ENCODE assay signal across 19 mouse cellular contexts in the genomic region with DNA sequence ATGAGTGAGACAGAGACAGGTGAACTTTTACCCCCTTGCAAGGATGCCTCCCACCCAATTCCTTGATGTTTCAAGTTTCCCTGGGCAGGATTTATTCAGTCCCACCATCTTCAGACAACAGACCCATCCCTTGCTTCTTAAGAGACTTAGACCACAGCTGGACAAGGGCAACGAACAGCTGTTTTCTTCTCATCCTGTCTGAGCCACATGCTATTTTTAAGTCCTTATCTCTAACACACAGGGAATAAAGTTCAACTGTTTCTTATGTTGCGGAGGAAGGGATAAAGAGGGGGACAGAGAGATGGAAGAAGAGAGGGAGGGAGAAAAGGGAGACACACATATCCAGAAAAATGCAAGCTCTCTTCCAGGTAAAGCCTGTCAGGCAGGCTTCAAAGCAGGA. TPM values are rescaled to one million over a fixed set of nuclear protein-coding genes. Genes with fewer than 3 reads are reported as not detected.
DNase-seq lines count a peak whose midpoint lies in the region; ATAC-seq and TF ChIP-seq lines count a peak whose summit lies in the region.
"Had no signal": no experiment of that assay in that cellular context is flagged by ENCODE, and none has a peak within 500 bp of the region (broad histone marks: within the 10 kb centered on the region; RNA-seq: fewer than 3 reads in every experiment).

No protein-coding gene starts in this region.

- intact Hi-C loops in heart, postnatal 10 days (cut with DNase I) = no loop called here

- no peaks in the 10 kb centered on the region for H3K27me3 ChIP-seq in heart, embryonic 10.5 days (ENCODE audit: insufficient read depth, poor library complexity, severe bottlenecking)
- no peaks in the 10 kb centered on the region for H3K27me3 ChIP-seq in lung, postnatal 0 days (replicated peaks; ENCODE audit: insufficient read depth, low read length)
- H3K27me3 ChIP-seq in liver, postnatal 0 days (ENCODE audit: insufficient read depth, low read length) = no peaks in the 10 kb centered on the region
- no peaks in the 10 kb centered on the region for H3K27me3 ChIP-seq in hindbrain, embryonic 16.5 days (replicated peaks; ENCODE audit: control insufficient read depth, insufficient read depth, low read length)
- H3K27me3 ChIP-seq: neural tube, embryonic 12.5 days; Patski had no signal

- H3K9me3 ChIP-seq in heart, embryonic 10.5 days = no peaks in the 10 kb centered on the region
- no peaks in the 10 kb centered on the region for H3K9me3 ChIP-seq in lung, postnatal 0 days (ENCODE audit: low read length)
- no peaks in the 10 kb centered on the region for H3K9me3 ChIP-seq in liver, postnatal 0 days (ENCODE audit: low read length)
- H3K9me3 ChIP-seq in hindbrain, embryonic 16.5 days (ENCODE audit: control insufficient read depth, low read length) = no peaks in the 10 kb centered on the region
- H3K9me3 ChIP-seq: neural tube, embryonic 12.5 days had no signal

- no peak for TF ChIP-seq CTCF in lung, postnatal 0 days (IDR thresholded peaks at IDR 0.05)
- no peak for TF ChIP-seq CTCF in liver, postnatal 0 days (IDR thresholded peaks at IDR 0.05; ENCODE audit: low read depth)

- ATAC-seq in lung, postnatal 0 days = no peak
- peak; percentile 41; the same call in 1 of the 2 replicates for ATAC-seq in liver, postnatal 0 days
- no peak for ATAC-seq in cerebellum, adult (ENCODE audit: insufficient number of reproducible peaks, low FRiP score, low TSS enrichment)
- no peak for ATAC-seq in hindbrain, embryonic 16.5 days
- ATAC-seq: forebrain, postnatal 0 days; inflammation-experienced regulatory T-cells, adult 6 months; midbrain, embryonic 16.5 days; Patski had no signal

- no peak overlapping the region for H3K9ac ChIP-seq in lung, postnatal 0 days (replicated peaks; ENCODE audit: low read depth)
- H3K9ac ChIP-seq in liver, postnatal 0 days (replicated peaks) = peak overlapping the region; percentile 48; the same call in 1 of the 2 replicates
- no peak overlapping the region for H3K9ac ChIP-seq in hindbrain, embryonic 16.5 days (ENCODE audit: low read depth, low read length)
- H3K9ac ChIP-seq: forebrain, postnatal 0 days; neural tube, embryonic 12.5 days had no signal

- H3K4me1 ChIP-seq in heart, embryonic 10.5 days = peaks cover 22% of the 10 kb centered on the region
- H3K4me1 ChIP-seq in lung, postnatal 0 days (ENCODE audit: insufficient read depth, low read depth, low read length) = no peaks in the 10 kb centered on the region
- peaks cover 7% of the 10 kb centered on the region for H3K4me1 ChIP-seq in liver, postnatal 0 days (ENCODE audit: insufficient read depth)
- H3K4me1 ChIP-seq in hindbrain, embryonic 16.5 days (ENCODE audit: control insufficient read depth, insufficient read depth, low read depth, low read length) = peaks cover 5% of the 10 kb centered on the region
- H3K4me1 ChIP-seq: neural tube, embryonic 12.5 days had no signal

- peak overlapping the region; percentile 81; the same call in 1 of the 2 replicates for H3K27ac ChIP-seq in heart, embryonic 10.5 days
- H3K27ac ChIP-seq in lung, postnatal 0 days (ENCODE audit: low read length) = no peak overlapping the region
- H3K27ac ChIP-seq in liver, postnatal 0 days (ENCODE audit: low read depth) = no peak overlapping the region
- H3K27ac ChIP-seq in hindbrain, embryonic 16.5 days (ENCODE audit: low read depth, low read length) = no peak overlapping the region
- H3K27ac ChIP-seq: neural tube, embryonic 12.5 days had no signal

- no peak overlapping the region for H3K4me2 ChIP-seq in lung, postnatal 0 days (replicated peaks; ENCODE audit: low read depth, low read length)
- peak overlapping the region; percentile 70 for H3K4me2 ChIP-seq in liver, postnatal 0 days (ENCODE audit: low read depth, low read length)
- H3K4me2 ChIP-seq in hindbrain, embryonic 16.5 days (ENCODE audit: low read length) = no peak overlapping the region

- DNase-seq in heart, embryonic 10.5 days (ENCODE audit: low spot score) = no peak
- no peak for DNase-seq in heart, adult 8-10 months (ENCODE audit: low spot score)
- peak; percentile 17 for DNase-seq in lung, postnatal 0 days (ENCODE audit: low spot score)
- no peak for DNase-seq in lung, postnatal 14 days
- peak; percentile 19 to 43 for DNase-seq in heart, postnatal 10 days
- no peak for DNase-seq in liver, postnatal 0 days
- DNase-seq: cerebellum, postnatal 25 days; forebrain, postnatal 0 days; gastrocnemius, postnatal 10 days; left cerebral cortex, postnatal 4 days; lung, postnatal 36 days; right cerebral cortex, postnatal 25 days; thymus, adult 2 months had no signal

- peak overlapping the region; percentile 54 for H3K4me3 ChIP-seq in heart, embryonic 10.5 days
- H3K4me3 ChIP-seq in lung, postnatal 0 days (ENCODE audit: low read depth, low read length) = no peak overlapping the region
- H3K4me3 ChIP-seq in liver, postnatal 0 days (ENCODE audit: low read depth, low read length) = peak overlapping the region; percentile 33; the same call in 1 of the 2 replicates
- H3K4me3 ChIP-seq in hindbrain, embryonic 16.5 days (ENCODE audit: low read length) = no peak overlapping the region
- H3K4me3 ChIP-seq: neural tube, embryonic 12.5 days had no signal

- no peaks in the 10 kb centered on the region for H3K36me3 ChIP-seq in heart, embryonic 10.5 days
- H3K36me3 ChIP-seq in lung, postnatal 0 days (ENCODE audit: insufficient read depth, low read length) = no peaks in the 10 kb centered on the region
- no peaks in the 10 kb centered on the region for H3K36me3 ChIP-seq in liver, postnatal 0 days (replicated peaks; ENCODE audit: insufficient read depth, low read length)
- no peaks in the 10 kb centered on the region for H3K36me3 ChIP-seq in hindbrain, embryonic 16.5 days (ENCODE audit: control insufficient read depth, insufficient read depth, low read length)
- H3K36me3 ChIP-seq: neural tube, embryonic 12.5 days had no signal

- WGBS in heart, embryonic 10.5 days = 17% methylated on average over 2 of the region's 2 CpGs
- WGBS in lung, postnatal 0 days = 31% methylated on average over 2 of the region's 2 CpGs
- 20% methylated on average over 2 of the region's 2 CpGs for WGBS in liver, postnatal 0 days (ENCODE audit: insufficient replicate concordance)
- 86% methylated on average over 2 of the region's 2 CpGs for WGBS in hindbrain, embryonic 16.5 days

- no peak for TF ChIP-seq EP300 in lung, postnatal 0 days (IDR thresholded peaks at IDR 0.05)
- TF ChIP-seq EP300 in liver, postnatal 0 days (IDR thresholded peaks at IDR 0.05; ENCODE audit: low read depth) = no peak

RNA-seq across cellular contexts. Expression of a gene that starts 57.8 kb away (rescaled TPM):
- 0.29 and 0.36 TPM in 2 replicates for polyA plus RNA-seq in heart, embryonic 10.5 days (2016; fragmentation: Nextera tagmentation; extraction: Ambion mirVana)
- total RNA-seq in heart, adult 8-10 months (2022) = under 1 TPM; 0.31 to 0.89 (median 0.65) TPM
- polyA plus RNA-seq in lung, postnatal 0 days (2015; fragmentation: Nextera tagmentation; extraction: Ambion mirVana) = 1.5 and 1.7 TPM in 2 replicates
- total RNA-seq in heart, postnatal 10 days (2021) = under 1 TPM; 0.74 to 0.96 TPM
- polyA plus RNA-seq in liver, postnatal 0 days (2015; fragmentation: Nextera tagmentation; extraction: Ambion mirVana) = 0.27 and 0.46 TPM in 2 replicates
- polyA plus RNA-seq in hindbrain, embryonic 16.5 days (2015; fragmentation: Nextera tagmentation; extraction: Ambion mirVana) = 13.6 and 13.9 TPM in 2 replicates

Comparison
In these comparisons a context has a peak if more than half of its experiments do, and no peak if none do; other contexts are left out.
1. DNase-seq: peak in lung, postnatal 0 days (single experiment) and heart, postnatal 10 days (2 of 2); none in heart, embryonic 10.5 days (single experiment), heart, adult 8-10 months (single experiment), lung, postnatal 14 days (single experiment) and liver, postnatal 0 days (single experiment).
2. H3K4me3 ChIP-seq: peak in heart, embryonic 10.5 days (single experiment) and liver, postnatal 0 days (single experiment); none in lung, postnatal 0 days (single experiment) and hindbrain, embryonic 16.5 days (single experiment).